Mouse (Mus musculus) cerebellum, adult 9-10 months (tissue): ENCODE measurements around the gene Ano6.

ENCODE experiments used
- DNase-seq: peaks from one replicate; pipeline ENCODE4 v3.0.0; 2022

Ano6 gene

GRCm38 (mm10) chr15:95863865-95864660 is 73.4 kb downstream of the Ano6 start:
- DNase-seq, result no peak

- no peak for DNase-seq
Observed at GRCm38 (mm10) chr15:95865311-95866100, 74.9 kb downstream of the Ano6 start.

- DNase-seq, result no peak
Observed at GRCm38 (mm10) chr15:95868172-95868571, 77.5 kb downstream of the Ano6 start.

GRCm38 (mm10) chr15:95869611-95870010 is 79.0 kb downstream of the Ano6 start:
- DNase-seq, result no peak

GRCm38 (mm10) chr15:95871631-95872030 is 81.0 kb downstream of the Ano6 start:
- DNase-seq, result no peak

GRCm38 (mm10) chr15:95872447-95872846 is 81.8 kb downstream of the Ano6 start:
- DNase-seq, result no peak

- no peak for DNase-seq
Observed at GRCm38 (mm10) chr15:95873276-95873675, 82.6 kb downstream of the Ano6 start.

GRCm38 (mm10) chr15:95874216-95874615 is 83.6 kb downstream of the Ano6 start:
- DNase-seq, result no peak

- DNase-seq, result no peak
Observed at GRCm38 (mm10) chr15:95874726-95875125, 84.1 kb downstream of the Ano6 start.

- DNase-seq, result no peak
Observed at GRCm38 (mm10) chr15:95875898-95876297, 85.3 kb downstream of the Ano6 start.

GRCm38 (mm10) chr15:95880616-95881151 is 90.0 kb downstream of the Ano6 start:
- DNase-seq, result no peak

- no peak for DNase-seq
Observed at GRCm38 (mm10) chr15:95882436-95882835, 91.8 kb downstream of the Ano6 start.

- DNase-seq, result no peak
Observed at GRCm38 (mm10) chr15:95883559-95883958, 92.9 kb downstream of the Ano6 start.

GRCm38 (mm10) chr15:95884658-95885620 is 94.3 kb downstream of the Ano6 start:
- DNase-seq, result no peak

- no peak for DNase-seq
Observed at GRCm38 (mm10) chr15:95885953-95886820, 95.5 kb downstream of the Ano6 start.

GRCm38 (mm10) chr15:95887365-95887764 is 96.7 kb downstream of the Ano6 start:
- DNase-seq, result no peak

GRCm38 (mm10) chr15:95888556-95888955 is 97.9 kb downstream of the Ano6 start:
- no peak for DNase-seq

GRCm38 (mm10) chr15:95890368-95890767 is 99.7 kb downstream of the Ano6 start:
- DNase-seq, result no peak

- no peak for DNase-seq
Observed at GRCm38 (mm10) chr15:95892171-95892570, 101.5 kb downstream of the Ano6 start.

- no peak for DNase-seq
Observed at GRCm38 (mm10) chr15:95892929-95893328, 102.3 kb downstream of the Ano6 start.

GRCm38 (mm10) chr15:95895699-95896098 is 105.1 kb downstream of the Ano6 start:
- no peak for DNase-seq

- no peak for DNase-seq
Observed at GRCm38 (mm10) chr15:95897653-95898052, 107.0 kb downstream of the Ano6 start.
